Mouse (Mus musculus) natural killer cell, adult 2 months (primary cell): Measurements from ENCODE around the gene Fam71a.

Experiments used
- DNase-seq, 2 experiments: peaks; one replicate each; pipeline ENCODE4 v3.0.0; 2022; ENCODE audit warnings: low spot score in 2 of 2

Gene Fam71a

GRCm38 (mm10) chr1:191123696-191124095 lies 40.9 kb downstream of the Fam71a start:
- no peak for DNase-seq

- DNase-seq: no peak
Observed at GRCm38 (mm10) chr1:191122744-191123143, 41.9 kb downstream of the Fam71a start.

GRCm38 (mm10) chr1:191115514-191116238 lies 48.9 kb downstream of the Fam71a start:
- no peak for DNase-seq

GRCm38 (mm10) chr1:191114868-191115267 lies 49.7 kb downstream of the Fam71a start:
- no peak for DNase-seq
